Mouse (Mus musculus) mouse trophoblast stem cell (cell line): Measurements from ENCODE around the gene Cadm1.

Experiments used
- in situ Hi-C, 2 experiments: fragments of 300-500 bp; cut with MseI, MboI; formaldehyde crosslinking; loops; 2 replicates in 1 of 2; 3 replicates in 1 of 2; pipeline ENCODE4 v1.15.1; 2025

Cadm1 gene

GRCm38 (mm10) chr9:47608441-47608840 lies 78.5 kb downstream of the Cadm1 start:
- in situ Hi-C loops: no loop called here

- in situ Hi-C loops: no loop called here
Measured at GRCm38 (mm10) chr9:47608921-47609320, 78.9 kb downstream of the Cadm1 start.

- in situ Hi-C loops: no loop called here
Measured at GRCm38 (mm10) chr9:47609443-47609842, 79.5 kb downstream of the Cadm1 start.

GRCm38 (mm10) chr9:47610316-47610715 lies 80.3 kb downstream of the Cadm1 start:
- in situ Hi-C loops: no loop called here

- in situ Hi-C loops: no loop called here
Measured at GRCm38 (mm10) chr9:47612894-47613412, 83.0 kb downstream of the Cadm1 start.

GRCm38 (mm10) chr9:47615049-47615448 lies 85.1 kb downstream of the Cadm1 start:
- in situ Hi-C loops: no loop called here

GRCm38 (mm10) chr9:47616391-47616790 lies 86.4 kb downstream of the Cadm1 start:
- in situ Hi-C loops: no loop called here

GRCm38 (mm10) chr9:47619501-47620029 lies 89.6 kb downstream of the Cadm1 start:
- in situ Hi-C loops: no loop called here

GRCm38 (mm10) chr9:47623447-47624445 lies 93.8 kb downstream of the Cadm1 start:
- in situ Hi-C loops: no loop called here

- in situ Hi-C loops: no loop called here
Measured at GRCm38 (mm10) chr9:47624565-47625520, 94.9 kb downstream of the Cadm1 start.

- in situ Hi-C loops: no loop called here
Measured at GRCm38 (mm10) chr9:47625621-47626210, 95.7 kb downstream of the Cadm1 start.

- in situ Hi-C loops: no loop called here
Measured at GRCm38 (mm10) chr9:47627966-47628365, 98.0 kb downstream of the Cadm1 start.

- in situ Hi-C loops: no loop called here
Measured at GRCm38 (mm10) chr9:47628550-47628949, 98.6 kb downstream of the Cadm1 start.

GRCm38 (mm10) chr9:47634695-47635094 lies 104.7 kb downstream of the Cadm1 start:
- in situ Hi-C loops: no loop called here

GRCm38 (mm10) chr9:47642663-47643062 lies 112.7 kb downstream of the Cadm1 start:
- in situ Hi-C loops: no loop called here

GRCm38 (mm10) chr9:47645056-47645455 lies 115.1 kb downstream of the Cadm1 start:
- in situ Hi-C loops: no loop called here

GRCm38 (mm10) chr9:47651431-47651830 lies 121.5 kb downstream of the Cadm1 start:
- in situ Hi-C loops: no loop called here

- in situ Hi-C loops: no loop called here
Measured at GRCm38 (mm10) chr9:47652203-47652602, 122.2 kb downstream of the Cadm1 start.

- in situ Hi-C loops: no loop called here
Measured at GRCm38 (mm10) chr9:47652936-47653335, 123.0 kb downstream of the Cadm1 start.

- in situ Hi-C loops: no loop called here
Measured at GRCm38 (mm10) chr9:47659366-47660090, 129.6 kb downstream of the Cadm1 start.

GRCm38 (mm10) chr9:47661611-47662010 lies 131.6 kb downstream of the Cadm1 start:
- in situ Hi-C loops: no loop called here
